Mouse (Mus musculus) cerebellum, adult 2 months (tissue): ENCODE results near the gene Bpifa5.

Experiments used
- CTCF ChIP-seq: fragments of 200-500 bp; IDR thresholded peaks from 2 replicates; pipeline ENCODE4 v1.5.1; 2011; ENCODE audit warnings: low read depth, mild to moderate bottlenecking, control low read depth, low read length, moderate library complexity, borderline replicate concordance; ENCODE audit not compliant: insufficient read depth
- POLR2A ChIP-seq: fragments of 200-500 bp; IDR thresholded peaks from 2 replicates; pipeline ENCODE4 v1.6.1; 2011; ENCODE audit warnings: low read length, control low read depth, borderline replicate concordance; ENCODE audit not compliant: insufficient read depth

GRCm38 (mm10) chr2:154143735-154144134 lies 18.7 kb upstream of the Bpifa5 start:
- TF ChIP-seq CTCF (no peak), POLR2A (no peak)
